Mouse (Mus musculus): ENCODE results near the gene Abtb2. TPM values are rescaled to one million over a fixed set of nuclear protein-coding genes. Genes with fewer than 3 reads are reported as not detected.

Gene Abtb2
- polyA plus RNA-seq, 1 experiment, result 4.2 TPM

GRCm38 (mm10) chr2:103706226-103706625 lies 140.1 kb downstream of the Abtb2 start:
- H3K4me1 ChIP-seq (ENCODE audit: control insufficient read depth, insufficient read depth, low read length), result no peaks in the 10 kb centered on the region; the same call in 1 of the 2 replicates
- H3K27ac ChIP-seq (ENCODE audit: control insufficient read depth, insufficient read depth, low read depth, low read length, poor library complexity), result no peak overlapping the region
- WGBS, result 40% methylated on average over 11 of the region's 11 CpGs
- TF ChIP-seq POLR2A (IDR thresholded peaks at IDR 0.05; ENCODE audit: borderline replicate concordance, control insufficient read depth, low read depth, low read length) (no peak), CTCF (IDR thresholded peaks at IDR 0.05; ENCODE audit: control insufficient read depth, insufficient read depth, low read length) (no peak)
- no peak overlapping the region for H3K4me3 ChIP-seq (replicated peaks; ENCODE audit: control insufficient read depth, low read depth, low read length)

- TF ChIP-seq CTCF (IDR thresholded peaks at IDR 0.05; ENCODE audit: control insufficient read depth, insufficient read depth, low read length) (no peak), POLR2A (IDR thresholded peaks at IDR 0.05; ENCODE audit: borderline replicate concordance, control insufficient read depth, low read depth, low read length) (no peak)
Measured at GRCm38 (mm10) chr2:103707056-103707776, 141.1 kb downstream of the Abtb2 start.

DNA sequence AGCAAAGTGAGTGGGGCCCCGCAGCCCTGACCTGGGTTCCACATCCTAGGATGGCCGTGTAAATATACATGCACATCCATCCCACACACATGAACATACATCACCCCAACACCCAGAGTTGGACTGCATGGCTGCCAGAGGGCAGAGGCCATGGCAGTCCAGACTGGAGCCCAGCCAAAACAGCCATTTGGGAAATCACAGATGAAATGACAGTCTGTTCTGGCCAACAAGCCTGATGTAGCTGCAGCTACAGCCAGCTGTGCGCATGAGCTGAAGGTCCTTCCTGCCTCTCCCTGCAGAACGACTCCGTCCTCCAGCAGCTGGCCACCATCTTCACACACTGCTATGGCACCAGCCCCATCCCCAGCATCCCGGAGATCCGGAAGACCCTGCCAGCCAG lies 144.7 kb downstream of the Abtb2 start:
- no peaks in the 10 kb centered on the region; the same call in 1 of the 2 replicates for H3K4me1 ChIP-seq (ENCODE audit: control insufficient read depth, insufficient read depth, low read length)
- H3K27ac ChIP-seq (ENCODE audit: control insufficient read depth, insufficient read depth, low read depth, low read length, poor library complexity), result no peak overlapping the region
- TF ChIP-seq POLR2A (IDR thresholded peaks at IDR 0.05; ENCODE audit: borderline replicate concordance, control insufficient read depth, low read depth, low read length) (no peak), CTCF (IDR thresholded peaks at IDR 0.05; ENCODE audit: control insufficient read depth, insufficient read depth, low read length) (no peak)
- H3K4me3 ChIP-seq (replicated peaks; ENCODE audit: control insufficient read depth, low read depth, low read length), result no peak overlapping the region
- WGBS, result 85% methylated on average over 7 of the region's 7 CpGs

More at GRCm38 (mm10) chr2:103707056-103707776, 141.1 kb downstream of the Abtb2 start:
- WGBS, result 66% methylated on average over 6 of the region's 6 CpGs
- Histone ChIP-seq H3K4me3 (replicated peaks; ENCODE audit: control insufficient read depth, low read depth, low read length) (no peak overlapping the region), H3K27ac (ENCODE audit: control insufficient read depth, insufficient read depth, low read depth, low read length, poor library complexity) (no peak overlapping the region), H3K4me1 (ENCODE audit: control insufficient read depth, insufficient read depth, low read length) (no peaks in the 10 kb centered on the region; the same call in 1 of the 2 replicates)

DNA sequence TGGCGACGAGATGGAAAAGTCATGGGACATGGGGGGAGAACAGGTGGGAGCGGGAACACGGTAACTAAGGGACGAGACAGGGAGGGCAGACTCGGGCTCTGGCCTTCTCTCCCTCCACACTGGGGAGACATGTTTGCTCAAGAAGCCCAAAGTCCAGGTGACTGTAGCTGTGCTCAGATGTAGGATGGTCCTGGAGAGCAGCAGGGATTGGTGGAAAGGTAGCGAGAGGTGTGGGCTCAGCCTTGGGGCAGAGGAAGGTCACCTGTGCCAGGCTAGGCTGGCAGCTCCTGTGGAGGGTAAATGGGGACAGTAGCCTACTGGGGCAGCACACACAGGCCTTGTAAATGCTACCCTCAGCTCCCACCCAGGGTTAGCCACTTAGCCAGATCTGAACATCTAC lies 147.7 kb downstream of the Abtb2 start:
- 92% methylated on average over 7 of the region's 7 CpGs for whole genome bisulfite sequencing
- Histone ChIP-seq H3K4me3 (replicated peaks; ENCODE audit: control insufficient read depth, low read depth, low read length) (no peak overlapping the region), H3K4me1 (ENCODE audit: control insufficient read depth, insufficient read depth, low read length) (no peaks in the 10 kb centered on the region), H3K27ac (ENCODE audit: control insufficient read depth, insufficient read depth, low read depth, low read length, poor library complexity) (no peak overlapping the region)
- TF ChIP-seq POLR2A (IDR thresholded peaks at IDR 0.05; ENCODE audit: borderline replicate concordance, control insufficient read depth, low read depth, low read length), result no peak
- TF ChIP-seq CTCF (IDR thresholded peaks at IDR 0.05; ENCODE audit: control insufficient read depth, insufficient read depth, low read length), result no peak

- no peak overlapping the region for H3K27ac ChIP-seq (ENCODE audit: control insufficient read depth, insufficient read depth, low read depth, low read length, poor library complexity)
- TF ChIP-seq CTCF (IDR thresholded peaks at IDR 0.05; ENCODE audit: control insufficient read depth, insufficient read depth, low read length), result no peak
- TF ChIP-seq POLR2A (IDR thresholded peaks at IDR 0.05; ENCODE audit: borderline replicate concordance, control insufficient read depth, low read depth, low read length), result no peak
- WGBS, result 83% methylated on average over 4 of the region's 4 CpGs
- H3K4me3 ChIP-seq (replicated peaks; ENCODE audit: control insufficient read depth, low read depth, low read length), result no peak overlapping the region
- H3K4me1 ChIP-seq (ENCODE audit: control insufficient read depth, insufficient read depth, low read length), result no peaks in the 10 kb centered on the region
Measured at GRCm38 (mm10) chr2:103714412-103714811, 148.3 kb downstream of the Abtb2 start.

DNA sequence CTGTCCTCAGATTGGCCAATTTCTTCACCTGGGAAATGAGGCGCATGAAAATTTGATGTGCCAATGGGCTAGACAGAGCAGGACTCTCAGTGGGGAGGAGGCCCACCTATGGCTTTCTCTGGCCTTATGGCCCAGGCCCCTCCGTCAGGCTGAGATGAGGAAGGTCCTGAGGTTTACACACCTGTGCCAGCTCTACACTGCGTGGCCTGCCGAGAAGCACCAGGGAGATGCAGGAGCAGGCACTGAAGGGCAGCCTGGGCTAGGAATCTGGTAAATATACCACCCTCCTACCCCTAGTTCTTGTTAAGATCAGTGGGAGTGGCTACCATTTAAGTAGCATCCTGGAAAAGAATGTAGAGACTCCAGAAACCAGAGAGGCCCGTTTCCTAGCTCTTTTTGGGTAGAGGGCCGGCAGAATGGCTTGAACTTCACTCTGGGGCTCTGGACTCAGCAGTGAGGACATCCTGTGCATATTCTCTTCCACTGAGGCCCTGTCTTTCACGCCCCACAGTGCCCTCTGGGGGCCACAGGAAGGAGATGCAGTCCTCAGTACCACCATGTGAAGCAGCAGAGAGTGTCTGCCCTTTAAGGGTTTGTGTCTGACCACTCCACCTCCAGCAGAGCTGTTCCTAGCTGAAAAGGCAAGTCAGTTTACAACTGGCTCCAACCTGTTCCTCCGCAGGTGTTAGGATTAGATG lies 152.6 kb downstream of the Abtb2 start:
- H3K27ac ChIP-seq (ENCODE audit: control insufficient read depth, insufficient read depth, low read depth, low read length, poor library complexity), result no peak overlapping the region
- 63% methylated on average over 8 of the region's 8 CpGs for WGBS
- H3K4me1 ChIP-seq (ENCODE audit: control insufficient read depth, insufficient read depth, low read length), result no peaks in the 10 kb centered on the region
- no peak overlapping the region for H3K4me3 ChIP-seq (replicated peaks; ENCODE audit: control insufficient read depth, low read depth, low read length)
- TF ChIP-seq CTCF (IDR thresholded peaks at IDR 0.05; ENCODE audit: control insufficient read depth, insufficient read depth, low read length) (peak; percentile 95), POLR2A (IDR thresholded peaks at IDR 0.05; ENCODE audit: borderline replicate concordance, control insufficient read depth, low read depth, low read length) (no peak)

- Histone ChIP-seq H3K4me3 (replicated peaks; ENCODE audit: control insufficient read depth, low read depth, low read length) (no peak overlapping the region), H3K27ac (ENCODE audit: control insufficient read depth, insufficient read depth, low read depth, low read length, poor library complexity) (no peak overlapping the region), H3K4me1 (ENCODE audit: control insufficient read depth, insufficient read depth, low read length) (no peaks in the 10 kb centered on the region)
- TF ChIP-seq POLR2A (IDR thresholded peaks at IDR 0.05; ENCODE audit: borderline replicate concordance, control insufficient read depth, low read depth, low read length), result no peak
- no peak for TF ChIP-seq CTCF (IDR thresholded peaks at IDR 0.05; ENCODE audit: control insufficient read depth, insufficient read depth, low read length)
- 81% methylated on average over 7 of the region's 7 CpGs for WGBS
Measured at GRCm38 (mm10) chr2:103719292-103719646, 153.2 kb downstream of the Abtb2 start.

- H3K4me1 ChIP-seq (ENCODE audit: control insufficient read depth, insufficient read depth, low read length), result no peaks in the 10 kb centered on the region
- 74% methylated on average over 2 of the region's 2 CpGs for WGBS
- H3K27ac ChIP-seq (ENCODE audit: control insufficient read depth, insufficient read depth, low read depth, low read length, poor library complexity), result no peak overlapping the region
- no peak for TF ChIP-seq CTCF (IDR thresholded peaks at IDR 0.05; ENCODE audit: control insufficient read depth, insufficient read depth, low read length)
- TF ChIP-seq POLR2A (IDR thresholded peaks at IDR 0.05; ENCODE audit: borderline replicate concordance, control insufficient read depth, low read depth, low read length), result no peak
- no peak overlapping the region for H3K4me3 ChIP-seq (replicated peaks; ENCODE audit: control insufficient read depth, low read depth, low read length)
Measured at GRCm38 (mm10) chr2:103724521-103724920, 158.4 kb downstream of the Abtb2 start.

All from bone marrow, adult 2 months (tissue).